Mouse (Mus musculus) spleen, adult 2 months (tissue): Measurements from ENCODE around the gene Mfsd12.

Experiments
- CTCF ChIP-seq: fragments of 200-500 bp; IDR thresholded peaks from 2 replicates; pipeline ENCODE4 v1.5.1; 2011; ENCODE audit warnings: mild to moderate bottlenecking, inconsistent platforms; ENCODE audit not compliant: insufficient read depth, insufficient read length, insufficient replicate concordance; ENCODE audit errors: extremely low read depth
- POLR2A ChIP-seq: fragments of 200-500 bp; IDR thresholded peaks from 2 replicates; pipeline ENCODE4 v1.6.1; 2011; ENCODE audit warnings: low read depth, low read length, inconsistent platforms

GRCm38 (mm10) chr10:81314201-81314600 lies 43.1 kb upstream of the Mfsd12 start:
- TF ChIP-seq POLR2A (no peak), CTCF (no peak)
